Mouse (Mus musculus) thymus, adult 2 months (tissue): ENCODE measurements at regions not wholly inside any gene's neighbourhood (a gene's known extent, or its start where the extent isn't known, plus 50 kb on each side); places are given as distances from the start of the nearest gene placed in this dataset.

Source experiments
- DNase-seq: peaks from one replicate; pipeline ENCODE4 v3.0.0; 2021
- H3K27ac ChIP-seq: fragments of 200-500 bp; 2 replicates; pipeline ENCODE4 v1.5.1; 2012; ENCODE audit warnings: low read length, control low read depth; ENCODE audit not compliant: control insufficient read depth, insufficient read depth
- H3K27me3 ChIP-seq: fragments of 200-500 bp; 2 replicates; pipeline ENCODE4 v1.6.1; 2012; ENCODE audit warnings: mild to moderate bottlenecking, low read length, moderate library complexity, mixed read lengths; ENCODE audit not compliant: control insufficient read depth, insufficient read depth
- H3K36me3 ChIP-seq: fragments of 200-500 bp; 2 replicates; pipeline ENCODE4 v1.6.1; 2012; ENCODE audit warnings: mild to moderate bottlenecking, low read length, moderate library complexity; ENCODE audit not compliant: control insufficient read depth, insufficient read depth
- H3K4me1 ChIP-seq: fragments of 200-500 bp; replicated peaks from 2 replicates; pipeline ENCODE4 v1.6.1; 2012; ENCODE audit warnings: low read length; ENCODE audit not compliant: control insufficient read depth, insufficient read depth
- H3K4me3 ChIP-seq: fragments of 200-500 bp; 2 replicates; pipeline ENCODE4 v1.5.1; 2012; ENCODE audit warnings: mild to moderate bottlenecking, low read length, control low read depth, moderate library complexity; ENCODE audit not compliant: control insufficient read depth, insufficient read depth
- CTCF ChIP-seq: fragments of 200-500 bp; IDR thresholded peaks from 2 replicates; pipeline ENCODE4 v1.5.1; 2012; ENCODE audit warnings: mild to moderate bottlenecking, control low read depth, low read length, moderate library complexity, borderline replicate concordance; ENCODE audit not compliant: control insufficient read depth, poor library complexity, insufficient read depth; ENCODE audit errors: extremely low read depth
- POLR2A ChIP-seq: fragments of 200-500 bp; IDR thresholded peaks from 2 replicates; pipeline ENCODE4 v1.6.1; 2012; ENCODE audit warnings: mild to moderate bottlenecking, low read length, control low read depth, moderate library complexity; ENCODE audit not compliant: control insufficient read depth, poor library complexity, insufficient read depth; ENCODE audit errors: extremely low read depth
- WGBS: fragments of 180-500 bp; shearing (Covaris S2); methylation state at CpG from one replicate; pipeline ENCODE4 v1.1.7; 2018; 5-methylcytosine and 5-hydroxymethylcytosine counted together

DNA sequence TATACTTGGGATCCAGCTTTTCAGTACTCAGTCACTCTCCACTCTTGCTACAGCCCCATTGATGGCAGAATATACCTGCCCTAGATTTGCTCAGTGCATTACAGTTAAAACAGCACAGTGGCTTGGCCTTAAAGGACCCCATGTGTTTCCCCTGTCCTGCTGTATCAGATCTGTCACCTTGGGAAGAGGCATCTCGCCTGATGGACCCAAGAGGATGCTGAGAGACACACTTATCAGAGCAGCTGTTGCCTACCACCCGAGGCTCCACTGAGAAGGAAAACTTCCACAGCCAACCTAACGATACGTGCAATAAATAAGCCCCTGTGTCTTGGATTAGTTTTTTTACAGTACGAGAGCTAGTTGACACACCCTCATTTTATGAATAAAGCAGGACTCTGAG, 411.8 kb upstream of the Sall1 start:
- H3K4me3 ChIP-seq = no peak overlapping the region
- no peaks in the 10 kb centered on the region for H3K27me3 ChIP-seq
- TF ChIP-seq POLR2A (no peak), CTCF (no peak)
- 77% methylated on average over 5 of the region's 5 CpGs for WGBS
- H3K4me1 ChIP-seq = no peaks in the 10 kb centered on the region
- no peaks in the 10 kb centered on the region for H3K36me3 ChIP-seq
- DNase-seq = no peak
- no peak overlapping the region for H3K27ac ChIP-seq

DNA sequence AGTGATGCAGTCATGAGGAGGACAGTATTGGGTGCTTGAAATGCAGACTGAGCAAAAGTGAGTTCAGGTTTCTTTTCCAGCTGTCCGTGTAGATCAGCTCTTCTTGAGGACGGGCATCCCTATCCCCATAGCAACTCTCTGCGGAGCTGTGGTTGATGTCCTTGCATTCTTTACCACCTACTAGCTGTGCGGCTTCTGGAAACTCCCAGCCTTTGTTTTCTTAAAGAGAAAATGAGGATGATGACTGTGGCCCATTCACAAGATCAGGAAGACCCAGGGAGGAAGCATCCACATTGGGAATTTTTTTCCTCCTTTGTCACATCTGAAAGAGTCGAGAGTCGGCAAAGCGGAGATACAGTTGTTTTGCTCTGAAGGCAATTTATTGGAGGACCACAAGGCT, 410.2 kb upstream of the Sall1 start:
- no peaks in the 10 kb centered on the region for H3K27me3 ChIP-seq
- H3K27ac ChIP-seq = no peak overlapping the region

DNA sequence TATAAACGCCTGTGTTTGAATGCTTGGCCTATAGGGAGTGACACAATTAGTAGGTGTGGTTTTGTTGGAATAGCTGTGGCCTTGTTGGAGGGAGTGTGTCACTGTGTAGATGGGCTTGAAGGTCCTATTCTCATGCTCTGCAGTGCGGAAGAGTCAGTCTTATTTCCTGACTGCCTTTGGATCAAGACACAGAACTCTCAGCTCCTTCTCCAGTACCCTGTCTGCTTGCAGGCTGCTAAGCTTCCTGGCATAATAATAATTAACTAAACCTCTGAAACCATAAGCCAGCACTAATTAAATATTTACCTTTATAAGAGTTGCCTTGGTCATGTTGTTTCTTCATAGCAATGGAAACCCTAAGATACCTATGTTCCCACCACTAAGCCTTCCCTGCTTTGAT, 409.8 kb upstream of the Sall1 start:
- no peaks in the 10 kb centered on the region for H3K36me3 ChIP-seq
- no peak overlapping the region for H3K27ac ChIP-seq
- no peak for DNase-seq
- TF ChIP-seq POLR2A = no peak
- no peaks in the 10 kb centered on the region for H3K4me1 ChIP-seq
- no peaks in the 10 kb centered on the region for H3K27me3 ChIP-seq
- no peak overlapping the region for H3K4me3 ChIP-seq
- WGBS = 86% methylated on average over 2 of the region's 2 CpGs

More for the DNA sequence above, 410.2 kb upstream of the Sall1 start:
- 75% methylated on average over 7 of the region's 7 CpGs for WGBS
- no peak overlapping the region for H3K4me3 ChIP-seq
- no peak for DNase-seq
- no peaks in the 10 kb centered on the region for H3K36me3 ChIP-seq
- H3K4me1 ChIP-seq = no peaks in the 10 kb centered on the region
- TF ChIP-seq CTCF (no peak), POLR2A (no peak)

DNA sequence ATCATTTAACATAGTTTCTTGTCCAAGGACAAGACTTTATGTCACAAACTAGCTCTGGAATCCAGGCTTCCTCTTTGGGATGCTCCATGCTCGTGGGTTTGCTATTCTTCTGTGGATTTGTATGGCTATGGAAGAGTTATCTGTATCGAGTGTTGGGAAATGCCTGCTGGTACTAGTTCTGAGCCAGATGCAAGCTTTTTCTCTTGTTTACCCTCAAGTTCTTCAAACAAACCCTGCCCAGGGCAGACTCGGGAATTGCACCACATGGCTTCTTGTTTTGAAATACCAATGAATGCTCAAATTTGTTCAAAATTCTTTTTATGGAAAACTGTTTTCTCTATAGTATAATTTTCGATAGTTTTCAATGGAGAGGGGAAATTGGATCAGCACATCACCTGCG, 400.5 kb upstream of the Sall1 start:
- no peaks in the 10 kb centered on the region for H3K27me3 ChIP-seq
- TF ChIP-seq POLR2A (no peak), CTCF (no peak)
- no peak for DNase-seq
- no peak overlapping the region for H3K27ac ChIP-seq
- no peaks in the 10 kb centered on the region for H3K36me3 ChIP-seq
- H3K4me1 ChIP-seq = no peaks in the 10 kb centered on the region
- no peak overlapping the region for H3K4me3 ChIP-seq
- 82% methylated on average over 5 of the region's 5 CpGs for WGBS

DNA sequence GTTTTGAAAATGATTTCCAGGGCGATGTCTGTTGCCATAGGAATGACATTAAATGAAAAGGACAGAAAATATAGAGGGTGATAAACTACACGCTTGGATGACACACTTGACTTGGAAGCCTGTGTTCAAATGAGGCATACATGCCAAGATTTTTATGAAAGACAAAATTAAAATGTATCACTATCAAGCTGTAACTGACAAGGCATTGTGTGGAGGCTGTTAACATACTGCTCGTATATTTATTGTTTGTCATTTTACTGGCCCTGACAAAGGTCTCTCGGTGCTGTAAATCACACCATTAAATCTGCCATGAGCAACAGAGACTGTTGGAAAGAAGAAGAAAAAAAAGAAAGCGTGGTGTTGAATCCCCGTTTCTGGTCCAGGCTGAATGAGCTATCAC, 395.3 kb upstream of the Sall1 start:
- DNase-seq = no peak
- Histone ChIP-seq H3K27ac (no peak overlapping the region), H3K27me3 (no peaks in the 10 kb centered on the region), H3K36me3 (no peaks in the 10 kb centered on the region), H3K4me1 (no peaks in the 10 kb centered on the region), H3K4me3 (no peak overlapping the region)
- WGBS = 83% methylated on average over 6 of the region's 6 CpGs
- TF ChIP-seq POLR2A (no peak), CTCF (no peak)

DNA sequence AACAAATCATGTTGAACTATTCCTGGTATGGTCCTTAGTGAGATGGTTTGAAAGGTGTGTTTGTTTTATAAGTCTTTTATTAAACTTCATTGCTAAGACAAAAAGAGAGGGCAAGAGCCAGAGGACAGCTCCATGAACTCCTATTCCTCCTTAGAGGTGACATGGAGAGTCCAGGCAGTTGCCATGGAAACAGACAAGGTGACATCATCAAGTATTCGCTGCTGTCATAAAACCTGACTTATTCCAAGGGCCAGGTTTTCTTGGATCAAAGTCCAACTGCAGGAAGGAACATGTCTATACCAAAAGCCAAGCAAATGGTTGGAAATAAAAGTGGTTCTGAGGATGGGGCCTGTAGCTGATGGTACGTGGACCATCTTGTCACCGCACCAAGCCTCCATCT, 383.0 kb upstream of the Sall1 start:
- Histone ChIP-seq H3K4me1 (no peaks in the 10 kb centered on the region), H3K4me3 (no peak overlapping the region), H3K36me3 (no peaks in the 10 kb centered on the region), H3K27ac (no peak overlapping the region), H3K27me3 (no peaks in the 10 kb centered on the region)
- DNase-seq = no peak
- 90% methylated on average over 3 of the region's 3 CpGs for WGBS
- TF ChIP-seq CTCF = no peak
- no peak for TF ChIP-seq POLR2A

DNA sequence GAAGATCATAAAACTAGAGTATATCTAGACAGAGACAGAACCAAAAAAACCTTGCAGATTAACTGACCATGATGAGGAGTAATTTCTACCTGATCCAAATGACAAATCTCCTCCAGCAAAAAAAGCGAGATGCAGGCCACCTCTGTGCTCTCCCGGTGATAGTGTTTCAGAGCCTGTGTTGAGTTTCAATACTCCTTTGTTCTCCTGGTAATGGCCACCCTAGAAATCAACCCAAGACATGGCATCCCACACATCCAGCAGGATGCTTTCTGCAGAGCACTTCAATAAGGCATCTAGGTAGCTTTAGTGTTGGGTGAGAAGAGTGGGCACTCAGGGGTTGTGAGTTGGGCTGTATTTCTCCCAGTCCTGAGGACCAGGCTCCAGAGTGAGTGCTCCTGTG, 371.3 kb upstream of the Sall1 start:
- 90% methylated on average over 2 of the region's 2 CpGs for WGBS
- Histone ChIP-seq H3K4me1 (no peaks in the 10 kb centered on the region), H3K4me3 (no peak overlapping the region), H3K27me3 (no peaks in the 10 kb centered on the region), H3K36me3 (no peaks in the 10 kb centered on the region), H3K27ac (no peak overlapping the region)
- DNase-seq = no peak
- TF ChIP-seq CTCF = no peak
- no peak for TF ChIP-seq POLR2A

DNA sequence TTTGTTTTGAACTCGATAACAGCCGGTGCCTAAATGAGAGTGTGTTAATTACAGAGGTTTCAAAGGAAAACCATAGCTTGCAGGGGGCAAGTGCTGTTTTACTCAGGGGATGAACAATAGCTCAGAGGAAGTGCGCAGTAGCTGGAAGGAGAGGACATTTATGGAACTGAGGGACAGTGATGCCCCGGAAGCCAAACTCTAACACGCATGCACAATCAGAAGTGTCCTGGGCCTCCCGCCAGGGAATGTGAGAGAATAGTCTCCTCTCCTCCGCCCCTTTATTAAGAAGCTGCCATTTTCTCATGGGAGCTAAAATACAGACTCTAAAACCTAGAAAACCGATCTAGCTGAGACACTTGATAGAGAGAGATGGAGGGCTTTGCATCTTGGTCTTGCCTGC, 368.5 kb upstream of the Sall1 start:
- no peak for TF ChIP-seq CTCF
- no peak for TF ChIP-seq POLR2A
- no peak for DNase-seq

More for the DNA sequence above, 368.5 kb upstream of the Sall1 start:
- Histone ChIP-seq H3K27ac (no peak overlapping the region), H3K4me1 (no peaks in the 10 kb centered on the region), H3K36me3 (no peaks in the 10 kb centered on the region), H3K4me3 (no peak overlapping the region), H3K27me3 (no peaks in the 10 kb centered on the region)
- 87% methylated on average over 8 of the region's 8 CpGs for WGBS
